Mouse (Mus musculus): ENCODE measurements around the gene Prpf40a.

DNA sequence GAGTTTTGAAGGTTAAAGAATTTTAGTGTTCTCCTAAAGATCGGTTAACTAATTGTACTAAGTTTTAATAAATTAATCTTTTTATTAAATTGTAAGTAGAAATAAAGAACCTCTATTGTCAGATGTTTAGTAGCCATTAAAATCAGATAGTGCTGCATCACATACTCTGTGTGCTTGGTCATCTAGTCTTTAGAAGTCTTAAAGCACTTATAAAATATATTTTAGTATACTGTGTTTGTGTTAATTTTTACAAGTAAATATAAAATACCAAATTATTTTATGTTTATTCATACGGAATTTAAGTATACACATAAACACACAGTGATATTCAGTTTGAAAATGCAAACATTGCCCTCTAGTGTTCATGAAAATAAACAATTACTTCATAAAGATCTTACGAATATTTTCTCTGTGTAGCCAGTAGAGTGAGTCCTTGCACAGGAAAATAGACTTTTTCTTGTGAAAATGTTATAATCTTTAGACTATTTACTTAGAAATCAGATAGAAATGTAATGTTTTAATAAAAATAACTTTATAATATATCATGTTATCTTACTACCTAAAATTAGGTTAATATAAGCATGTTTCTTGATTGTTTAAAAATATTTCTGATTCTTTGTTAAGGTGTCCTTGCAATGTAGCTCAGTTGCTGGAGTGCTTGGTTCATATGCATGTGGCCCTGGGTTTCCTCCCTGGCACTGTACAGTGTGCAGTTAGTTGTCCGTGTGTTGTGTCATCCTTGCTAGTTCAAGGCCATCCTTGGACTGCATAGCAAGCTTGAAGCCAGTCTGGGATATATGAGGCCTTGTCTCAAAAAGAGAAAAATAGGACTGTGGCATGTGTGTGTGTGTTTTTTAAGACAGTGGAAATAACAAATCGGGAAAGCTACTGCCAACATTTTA, 13.5 kb upstream of the Prpf40a start:
- TF ChIP-seq POLR2A (IDR thresholded peaks at IDR 0.05; ENCODE audit: low read depth, low read length) (no peak), CTCF (IDR thresholded peaks at IDR 0.05; ENCODE audit: extremely low read depth, insufficient read length, insufficient replicate concordance, low read depth, low read length) (no peak)

All from small intestine, adult 2 months (tissue).